Mouse (Mus musculus) liver, adult 2 months (tissue): ENCODE data around the gene Hexim2.

Experiments used
- CTCF ChIP-seq: fragments of 200-500 bp; IDR thresholded peaks from 2 replicates; pipeline ENCODE4 v1.5.1; 2011; ENCODE audit warnings: low read depth, low read length, control low read depth
- POLR2A ChIP-seq: fragments of 200-500 bp; IDR thresholded peaks from 2 replicates; pipeline ENCODE4 v1.6.1; 2011; ENCODE audit warnings: low read length, control low read depth; ENCODE audit not compliant: insufficient read depth; ENCODE audit errors: extremely low read depth

DNA sequence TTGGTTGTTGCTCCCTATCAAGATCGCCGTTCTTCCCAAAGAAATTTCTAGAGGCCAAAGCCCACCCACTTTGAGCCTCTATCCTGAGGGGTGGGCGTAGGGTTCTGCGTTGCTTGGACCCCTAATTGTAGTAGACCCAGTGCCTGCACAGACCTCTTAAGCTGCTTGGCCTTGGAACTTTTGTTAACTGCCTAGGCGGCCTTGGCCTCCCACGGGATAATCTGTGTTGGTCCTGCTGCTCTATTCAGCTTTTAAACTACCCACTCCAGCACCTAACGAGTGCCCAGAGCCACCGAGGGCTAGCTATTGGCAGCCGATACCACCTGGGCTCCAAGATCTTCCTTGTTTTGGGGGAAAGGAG lies 19.7 kb upstream of the Hexim2 start:
- no peak for TF ChIP-seq CTCF
- TF ChIP-seq POLR2A: no peak
